Mouse (Mus musculus): Measurements from ENCODE around the gene Tspan4.

Gene Tspan4

DNA sequence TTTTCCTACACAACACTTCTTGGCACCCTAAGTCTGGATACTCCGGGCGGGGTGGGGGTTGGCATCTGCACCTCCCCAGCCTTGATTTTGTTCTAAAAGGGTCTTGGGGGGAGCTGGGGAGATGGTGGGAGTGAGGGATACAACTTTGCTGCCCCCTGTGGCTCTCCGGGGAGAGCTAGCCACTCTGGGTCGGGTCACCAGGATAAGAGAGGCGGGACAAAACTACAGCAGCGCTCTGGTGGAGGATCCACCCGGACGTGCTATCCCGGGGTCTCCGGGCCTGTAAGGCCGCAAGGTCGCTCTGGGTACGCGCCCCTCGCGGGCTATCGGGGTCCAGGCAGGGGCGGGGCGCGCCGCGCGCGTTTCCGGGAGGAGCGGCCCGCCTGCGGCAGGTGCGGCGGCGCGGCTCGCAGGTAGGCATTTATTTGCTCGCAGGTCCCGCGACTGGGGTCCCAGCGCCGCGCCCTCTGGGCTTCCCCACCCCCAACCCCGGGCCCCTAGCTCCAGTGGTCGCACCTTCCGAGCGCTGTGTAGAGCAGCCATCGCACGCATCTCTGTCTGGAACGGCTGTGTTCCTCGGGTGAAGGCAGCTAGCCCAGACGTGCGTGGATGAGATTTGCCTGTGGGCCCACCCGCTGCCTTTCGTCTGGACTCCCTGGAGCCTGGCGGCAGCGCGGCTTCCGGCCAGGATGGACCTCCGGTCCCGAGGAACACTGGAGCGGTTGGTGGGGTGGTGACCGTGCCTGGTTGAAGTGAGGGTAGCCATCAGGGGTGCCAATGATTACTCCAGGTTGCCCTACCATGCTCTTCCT, 13.3 kb upstream of the Tspan4 start:
- peak; percentile 61 to 71 for DNase-seq

DNA sequence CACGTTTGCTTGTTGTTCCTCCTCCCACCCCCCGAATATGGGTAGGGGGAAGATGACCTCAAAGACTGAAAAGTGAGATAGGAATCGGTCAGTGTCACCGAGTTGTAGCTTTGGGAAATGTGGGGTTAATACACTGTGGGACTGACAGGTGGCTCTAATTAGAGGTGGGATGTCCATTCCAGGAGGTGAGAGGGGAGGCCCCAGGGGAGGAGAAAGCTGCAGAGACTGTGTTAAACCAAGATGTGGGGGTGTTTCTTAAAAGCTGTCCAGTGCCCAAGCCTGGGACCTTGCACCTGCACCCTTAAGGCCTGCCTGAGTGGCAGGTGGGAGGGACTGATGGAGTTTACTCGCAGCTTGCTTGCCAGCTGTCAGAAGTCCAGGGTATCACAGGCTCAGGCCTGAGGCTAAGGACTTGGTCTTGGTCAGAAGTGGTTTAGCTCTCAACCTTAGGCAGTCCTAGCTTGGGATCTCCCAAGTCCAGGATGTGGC, 12.7 kb upstream of the Tspan4 start:
- peak; percentile 53 to 69 for DNase-seq

DNA sequence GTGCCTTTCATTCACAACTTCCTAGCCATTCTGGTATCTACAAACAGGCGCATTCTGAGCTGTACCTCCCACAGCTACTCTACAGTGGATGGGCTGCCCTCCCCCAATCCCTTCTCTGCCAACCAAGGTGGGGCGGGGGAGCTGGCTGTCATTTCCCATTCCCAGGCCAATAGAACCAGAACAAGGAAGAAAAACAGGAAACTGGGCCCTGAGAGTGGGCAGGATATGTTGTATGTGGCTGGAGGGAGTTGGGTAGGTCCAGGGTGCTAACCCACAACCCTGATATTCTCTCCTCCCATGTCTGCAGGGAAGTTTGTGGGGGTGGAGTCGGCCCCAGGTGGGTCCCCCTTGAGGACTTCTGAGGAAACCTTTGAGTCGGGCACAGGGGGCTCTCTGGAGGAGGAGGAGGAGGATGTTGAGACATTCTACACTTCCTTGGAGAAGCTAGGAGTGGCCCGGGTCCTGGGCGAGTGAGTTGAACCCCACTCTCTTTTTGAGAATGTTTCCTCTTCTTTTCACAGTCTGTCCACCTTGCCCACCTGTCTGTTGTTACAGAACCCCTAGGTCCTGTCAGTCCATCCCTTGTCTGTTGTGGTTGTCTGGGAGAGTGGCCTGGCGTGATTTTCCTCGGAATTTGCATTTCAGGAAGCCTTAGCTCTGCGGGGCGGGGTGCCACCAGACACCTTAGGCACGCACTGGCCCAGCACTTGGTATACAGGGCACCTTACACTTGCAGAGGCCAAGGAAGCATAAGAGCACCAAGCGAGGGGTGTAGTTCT, 11.0 kb upstream of the Tspan4 start:
- DNase-seq: peak; percentile 65 to 76

DNA sequence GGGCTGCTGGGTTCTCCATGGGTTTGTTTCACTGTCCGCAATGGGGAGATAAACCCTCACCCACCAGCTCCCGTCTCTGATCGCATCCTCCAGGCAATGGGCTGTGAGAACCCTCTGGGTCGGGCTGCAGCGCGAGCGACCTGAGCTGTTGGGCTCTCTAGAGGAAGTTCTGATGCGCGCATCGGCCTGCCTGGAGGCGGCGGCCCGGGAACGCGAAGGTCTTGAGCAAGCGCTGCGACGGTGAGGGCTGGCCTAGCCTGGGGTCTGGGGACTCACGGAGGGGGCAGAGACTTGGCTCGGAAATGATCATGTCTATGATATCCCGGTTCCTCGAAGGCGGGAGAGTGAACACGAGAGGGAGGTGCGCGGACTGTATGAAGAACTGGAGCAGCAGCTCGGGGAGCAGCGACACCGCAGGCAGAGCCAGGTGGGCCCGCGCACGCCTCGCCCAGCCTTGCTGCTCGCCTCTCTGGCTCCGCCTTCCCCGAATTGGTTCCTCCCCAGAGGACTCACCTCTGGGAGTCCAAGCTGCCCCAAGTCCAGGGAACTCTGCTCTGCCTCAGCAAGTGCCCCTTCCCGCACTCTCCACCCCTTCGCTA, 10.3 kb upstream of the Tspan4 start:
- peak; percentile 71 to 83 for DNase-seq

DNA sequence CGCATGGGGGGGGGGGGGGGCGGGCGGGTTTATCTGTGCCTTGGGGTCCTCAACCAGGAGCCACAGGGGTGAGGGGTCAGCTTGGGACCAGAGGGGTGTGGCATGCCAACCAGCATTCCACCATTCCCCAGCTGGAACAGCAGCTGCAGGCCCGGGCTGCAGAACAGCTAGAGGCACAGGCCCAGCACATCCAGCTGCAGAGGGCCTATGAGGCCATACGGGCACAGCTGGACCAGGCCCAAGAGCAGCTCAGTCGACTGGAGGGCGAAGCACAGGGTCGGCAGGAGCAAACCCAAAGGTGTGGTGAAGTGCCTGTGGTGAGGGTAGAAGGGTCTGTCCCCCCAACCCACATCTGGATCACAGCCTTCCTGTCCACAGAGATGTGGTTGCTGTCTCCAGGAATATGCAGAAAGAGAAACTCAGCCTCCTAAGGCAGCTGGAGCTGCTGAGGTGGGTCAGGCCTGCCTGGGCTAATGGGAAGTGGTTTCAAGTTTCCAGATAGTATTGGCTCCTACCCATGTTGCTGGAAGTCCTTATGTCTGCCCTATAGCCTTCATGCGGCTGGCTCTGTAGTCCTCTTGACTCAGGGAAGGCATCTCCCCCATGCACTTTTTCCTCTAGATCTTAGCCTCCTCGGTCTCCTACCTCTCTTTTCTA, 9.5 kb upstream of the Tspan4 start:
- DNase-seq: peak in 1 of 2 experiments; percentile 45

DNA sequence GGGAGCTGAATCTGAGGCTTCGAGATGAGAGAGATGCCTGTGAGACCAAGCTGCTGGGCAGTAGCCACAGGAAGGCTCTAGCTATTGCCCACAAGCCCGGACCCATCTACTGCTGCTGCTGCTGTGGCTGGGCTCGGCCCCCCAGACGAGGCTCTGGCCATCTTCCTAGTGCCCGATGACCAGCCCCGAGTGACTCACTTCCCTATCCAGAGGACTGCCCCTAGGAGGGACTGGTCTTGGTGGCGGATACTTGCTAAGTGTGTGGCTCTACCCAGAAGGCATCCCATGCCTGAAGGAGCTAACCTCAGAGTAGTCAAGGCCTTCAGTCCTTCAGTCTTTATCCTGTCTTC, 9.0 kb upstream of the Tspan4 start:
- peak in 1 of 2 experiments; percentile 24 for DNase-seq

DNA sequence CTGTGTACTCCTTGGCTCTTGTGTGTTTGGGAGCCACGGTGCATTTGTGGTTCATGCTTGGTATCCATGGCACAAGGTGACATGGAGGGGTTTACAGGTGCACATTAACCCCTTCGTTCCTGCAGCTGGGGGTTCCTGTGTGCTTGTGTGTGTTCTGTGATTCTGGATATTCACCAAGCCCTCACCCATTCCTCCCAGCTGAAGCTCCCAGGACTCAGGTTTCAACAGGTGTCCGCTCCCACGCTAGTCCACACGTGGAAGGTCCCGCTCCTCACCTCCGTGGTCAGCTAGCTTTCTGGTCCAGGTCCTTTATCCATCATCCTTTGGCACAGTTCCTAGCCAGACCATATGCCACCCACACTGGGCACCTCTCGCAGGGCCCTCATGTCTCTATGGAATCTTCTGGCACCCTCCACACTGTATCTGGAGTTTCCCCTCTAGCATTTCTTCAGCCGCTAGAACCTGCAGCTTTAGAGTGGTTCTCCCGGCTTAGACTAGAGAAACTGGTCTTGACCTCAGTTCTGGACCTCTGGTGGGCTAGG, 8.4 kb upstream of the Tspan4 start:
- no peak for DNase-seq

DNA sequence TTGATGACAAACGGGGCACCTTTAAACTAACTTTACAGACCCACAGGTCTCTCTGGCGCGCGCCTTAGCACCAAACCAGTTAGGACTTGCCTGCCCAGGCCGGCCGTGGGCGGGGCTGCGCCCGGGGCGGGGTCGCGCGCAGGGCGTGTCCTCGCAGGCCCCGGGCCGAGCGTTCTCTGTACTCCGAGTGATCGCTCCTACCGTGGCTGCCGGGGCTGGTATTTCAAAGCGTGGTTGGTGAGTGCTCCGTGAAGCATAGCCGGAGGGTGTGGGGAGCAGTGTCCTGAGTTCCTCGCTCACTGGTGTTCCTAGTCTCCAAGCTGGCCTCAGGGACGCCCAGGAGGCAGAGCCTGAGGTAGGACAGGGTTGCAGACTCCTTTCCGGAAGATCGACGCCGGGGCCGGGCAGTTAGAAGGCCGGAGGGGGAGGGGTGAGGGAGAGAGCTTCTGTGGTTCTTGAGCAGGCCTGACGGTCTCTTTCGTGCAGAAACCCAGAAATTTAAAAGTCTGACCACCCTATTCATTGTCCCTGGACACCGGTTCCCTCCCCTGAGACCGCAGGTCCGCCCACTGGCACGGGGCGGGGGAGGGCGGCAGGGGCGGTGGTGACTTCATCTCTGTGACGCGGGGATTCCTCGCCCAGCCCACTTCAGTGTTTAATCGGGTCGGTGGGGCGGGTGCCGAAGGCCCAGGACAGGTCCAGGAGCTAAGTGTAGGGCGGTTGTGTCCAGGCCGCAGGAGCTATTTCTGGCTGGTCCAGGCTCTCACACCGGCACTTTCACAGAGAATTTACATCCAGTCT, 7.6 kb upstream of the Tspan4 start, which contains the start of gene Cd151:
Gene Cd151 (plus strand): TSS at position 163 of the 801 bp plus-strand sequence.
- DNase-seq: peak; percentile 93 to 96

DNA sequence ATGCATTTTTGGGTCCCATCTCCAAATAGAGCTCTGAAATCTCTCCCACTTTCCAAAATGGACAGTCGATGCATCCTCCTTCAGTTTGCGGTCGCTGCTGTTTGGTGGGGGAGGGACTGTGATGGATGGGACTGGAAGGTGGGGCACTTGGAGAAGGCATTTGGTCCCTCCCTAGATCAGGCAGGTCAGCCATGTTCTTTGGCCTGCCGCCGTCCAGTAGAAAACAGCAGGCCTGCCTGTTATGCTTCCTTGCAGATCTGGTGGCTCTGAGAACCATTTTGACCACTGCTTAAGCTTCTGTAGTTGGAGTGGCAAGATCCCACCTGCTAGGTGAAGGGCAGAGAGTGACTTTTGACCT, 6.9 kb upstream of the Tspan4 start:
- peak; percentile 63 to 73 for DNase-seq

DNA sequence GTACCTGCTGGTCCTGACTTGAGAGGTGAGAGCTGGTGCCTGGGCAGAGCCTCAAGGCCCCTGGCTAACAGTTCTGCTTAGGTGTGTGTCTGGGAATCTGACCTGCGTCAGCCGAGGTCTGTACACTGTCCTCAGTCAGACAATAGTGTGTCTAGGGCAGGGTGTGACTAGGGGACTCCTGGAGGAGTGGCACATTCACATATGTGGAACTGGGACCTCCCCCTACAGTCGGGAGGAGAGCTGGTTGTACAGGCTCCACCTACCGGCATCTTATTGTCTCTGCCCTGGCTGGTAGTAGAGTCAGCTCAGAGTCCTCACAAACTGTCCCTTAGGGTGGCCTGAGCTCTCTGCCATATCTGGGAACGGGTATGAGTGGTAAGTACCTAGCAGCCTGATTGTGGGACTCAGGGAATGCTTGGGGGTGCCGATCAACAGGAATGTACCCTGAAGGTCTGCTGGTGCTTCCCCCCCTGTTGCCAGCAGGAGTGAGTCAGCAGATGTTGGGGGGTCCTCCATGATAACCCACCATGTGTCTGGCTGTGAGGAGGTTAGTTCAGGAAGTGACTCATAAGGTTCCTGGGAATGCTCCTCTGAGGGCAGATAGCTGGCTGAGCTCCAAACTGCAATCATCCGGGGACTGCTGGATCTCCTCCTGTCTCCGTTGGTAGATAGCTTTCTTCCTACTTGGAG, 6.4 kb upstream of the Tspan4 start:
- peak; percentile 72 to 85 for DNase-seq

DNA sequence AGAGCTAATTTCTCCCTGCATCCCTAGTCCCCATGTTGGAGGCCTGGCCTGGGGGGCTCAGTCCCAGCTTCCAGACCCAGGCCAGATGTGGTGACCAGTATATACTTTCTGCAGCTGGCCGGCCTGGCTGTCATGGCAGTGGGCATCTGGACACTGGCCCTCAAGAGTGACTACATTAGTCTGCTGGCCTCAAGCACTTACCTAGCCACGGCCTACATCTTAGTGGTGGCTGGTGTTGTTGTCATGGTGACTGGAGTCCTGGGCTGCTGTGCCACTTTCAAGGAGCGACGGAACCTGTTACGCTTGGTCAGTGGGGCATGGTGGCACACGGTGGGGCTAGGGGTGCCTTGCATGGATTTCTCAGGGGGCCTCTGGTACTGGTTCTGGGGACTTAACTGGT, 5.7 kb upstream of the Tspan4 start:
- peak in 1 of 2 experiments; percentile 39 for DNase-seq

DNA sequence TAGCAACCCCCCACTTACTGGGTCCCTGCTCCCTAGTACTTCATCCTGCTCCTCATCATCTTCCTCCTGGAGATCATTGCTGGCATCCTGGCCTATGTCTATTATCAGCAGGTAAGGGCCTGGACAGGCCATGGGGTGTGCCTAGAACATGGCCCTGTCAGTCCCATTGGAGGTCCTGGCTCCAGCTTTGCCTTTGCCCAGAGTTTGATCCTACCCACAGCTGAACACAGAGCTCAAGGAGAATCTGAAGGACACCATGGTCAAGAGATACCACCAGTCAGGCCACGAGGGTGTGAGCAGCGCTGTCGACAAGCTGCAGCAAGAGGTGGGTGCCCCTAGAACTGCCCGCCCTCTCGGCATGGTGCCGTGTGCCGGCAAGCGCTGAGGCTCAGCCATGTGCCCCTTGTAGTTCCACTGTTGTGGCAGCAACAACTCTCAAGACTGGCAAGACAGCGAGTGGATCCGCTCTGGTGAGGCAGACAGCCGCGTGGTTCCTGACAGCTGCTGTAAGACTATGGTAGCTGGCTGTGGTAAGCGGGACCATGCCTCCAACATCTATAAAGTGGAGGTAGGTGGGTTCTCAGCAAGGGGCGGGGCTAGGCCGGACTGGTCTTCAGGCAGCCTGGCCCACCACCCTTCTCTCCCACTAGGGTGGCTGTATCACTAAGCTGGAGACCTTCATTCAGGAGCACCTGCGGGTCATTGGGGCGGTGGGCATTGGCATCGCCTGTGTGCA, 5.0 kb upstream of the Tspan4 start:
- DNase-seq: no peak

DNA sequence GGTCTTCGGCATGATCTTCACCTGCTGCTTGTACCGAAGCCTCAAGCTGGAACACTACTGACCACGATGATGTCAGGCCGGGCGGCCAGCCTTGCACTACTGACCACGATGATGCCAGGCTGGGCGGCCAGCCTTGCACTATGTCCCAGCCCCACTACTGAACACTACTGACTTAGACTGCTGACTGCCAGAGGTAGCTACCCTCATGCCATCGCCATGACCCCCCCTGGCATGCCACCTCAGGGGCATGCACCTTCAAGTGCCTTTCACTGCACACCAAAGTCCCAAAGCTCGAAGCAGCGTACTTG, 4.4 kb upstream of the Tspan4 start:
- no peak for DNase-seq

DNA sequence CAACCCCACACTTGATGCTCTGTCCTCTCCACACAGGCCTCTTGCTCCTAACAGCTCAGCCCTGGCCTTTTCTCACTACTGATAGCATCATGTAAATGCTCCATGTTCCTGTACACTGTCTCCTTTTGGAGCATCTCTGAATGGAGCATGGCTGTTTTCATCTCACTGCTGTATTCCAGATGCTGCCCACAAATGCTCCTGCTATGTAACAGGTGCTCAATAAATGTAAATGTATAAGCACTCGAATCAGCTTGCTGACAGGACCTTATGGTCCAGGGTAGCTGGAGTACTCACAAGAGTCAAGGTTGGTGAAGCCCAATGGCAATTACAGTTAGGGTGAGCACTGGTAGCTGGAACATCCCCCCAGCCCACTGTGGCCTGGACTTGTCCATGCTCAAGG, 3.8 kb upstream of the Tspan4 start:
- no peak for DNase-seq

DNA sequence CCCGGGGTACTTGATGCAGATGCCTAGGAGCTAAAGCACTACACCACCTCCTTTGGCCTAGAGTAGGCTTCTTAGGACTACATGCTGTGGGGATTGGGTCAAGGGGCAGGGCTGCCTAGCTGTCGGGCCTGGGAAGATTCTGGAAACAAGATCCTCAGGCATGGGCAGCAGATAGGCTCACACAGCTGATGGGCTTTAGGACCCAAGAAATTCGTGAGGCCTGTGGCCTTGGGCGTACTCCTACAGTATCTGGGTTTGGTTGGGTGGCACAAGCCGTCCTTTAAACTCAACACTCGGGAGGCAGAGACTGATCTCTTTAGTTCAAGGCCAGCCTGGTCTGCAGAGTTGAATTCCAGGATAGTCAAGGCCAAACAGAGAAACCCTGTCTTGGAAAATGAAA, 2.8 kb upstream of the Tspan4 start:
- no peak for DNase-seq

DNA sequence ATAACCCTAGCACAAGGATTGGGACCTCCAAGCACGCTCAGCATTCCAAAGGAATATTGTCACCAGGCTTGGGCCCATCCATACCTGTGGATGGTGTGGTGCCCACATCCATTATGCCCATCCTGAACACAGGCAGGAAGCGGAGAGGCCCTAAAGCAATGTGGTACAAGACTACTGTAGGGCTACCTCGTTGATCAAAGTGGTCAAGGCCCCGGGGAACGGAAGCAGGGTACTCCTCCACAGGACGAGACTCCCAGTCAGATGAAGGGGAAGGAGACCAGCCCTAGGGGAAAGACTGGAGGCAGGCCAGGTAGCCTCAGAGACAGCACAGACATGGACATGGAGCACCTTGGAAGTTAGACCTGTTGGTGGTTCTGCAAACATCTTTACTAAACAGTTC, 2.3 kb upstream of the Tspan4 start:
- DNase-seq: no peak

DNA sequence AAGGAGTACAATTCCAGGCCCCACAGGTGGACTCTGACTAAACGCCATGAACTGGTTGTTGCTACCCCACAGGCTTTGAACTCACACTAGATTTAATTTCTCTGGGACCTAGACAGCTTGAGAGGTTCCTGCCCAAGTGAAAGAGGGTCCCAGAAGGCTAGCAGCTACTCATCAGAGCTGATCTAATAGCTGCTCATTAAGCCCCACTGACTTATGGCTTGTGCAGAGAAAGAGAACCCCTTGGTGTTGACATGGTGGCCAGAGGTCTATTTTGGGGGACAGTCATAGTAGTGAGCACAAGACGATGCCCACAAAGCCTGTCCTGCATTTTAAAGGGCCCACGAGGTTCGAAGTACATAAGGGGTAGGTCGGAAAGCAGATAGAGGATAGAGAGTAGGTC, 880 bp upstream of the Tspan4 start:
- no peak for DNase-seq

DNA sequence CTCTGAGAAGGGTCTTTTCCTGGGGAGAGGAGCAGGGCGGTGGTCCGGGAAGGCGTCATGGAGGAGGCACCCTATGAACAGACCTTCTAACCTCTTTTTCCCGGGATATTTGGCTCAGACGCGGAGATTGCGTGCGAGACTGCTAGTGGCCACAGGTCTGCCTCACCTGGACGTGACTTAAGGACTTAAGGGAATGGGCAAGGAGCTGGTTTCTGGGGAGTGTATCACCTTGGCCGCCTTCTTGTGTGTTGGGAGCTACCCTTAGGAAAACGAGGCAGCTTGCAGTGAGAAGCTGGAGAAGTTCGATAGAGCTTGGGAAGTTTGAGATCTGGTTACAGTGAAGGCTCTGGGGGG, 742 bp downstream of the Tspan4 start:
- no peak for DNase-seq

DNA sequence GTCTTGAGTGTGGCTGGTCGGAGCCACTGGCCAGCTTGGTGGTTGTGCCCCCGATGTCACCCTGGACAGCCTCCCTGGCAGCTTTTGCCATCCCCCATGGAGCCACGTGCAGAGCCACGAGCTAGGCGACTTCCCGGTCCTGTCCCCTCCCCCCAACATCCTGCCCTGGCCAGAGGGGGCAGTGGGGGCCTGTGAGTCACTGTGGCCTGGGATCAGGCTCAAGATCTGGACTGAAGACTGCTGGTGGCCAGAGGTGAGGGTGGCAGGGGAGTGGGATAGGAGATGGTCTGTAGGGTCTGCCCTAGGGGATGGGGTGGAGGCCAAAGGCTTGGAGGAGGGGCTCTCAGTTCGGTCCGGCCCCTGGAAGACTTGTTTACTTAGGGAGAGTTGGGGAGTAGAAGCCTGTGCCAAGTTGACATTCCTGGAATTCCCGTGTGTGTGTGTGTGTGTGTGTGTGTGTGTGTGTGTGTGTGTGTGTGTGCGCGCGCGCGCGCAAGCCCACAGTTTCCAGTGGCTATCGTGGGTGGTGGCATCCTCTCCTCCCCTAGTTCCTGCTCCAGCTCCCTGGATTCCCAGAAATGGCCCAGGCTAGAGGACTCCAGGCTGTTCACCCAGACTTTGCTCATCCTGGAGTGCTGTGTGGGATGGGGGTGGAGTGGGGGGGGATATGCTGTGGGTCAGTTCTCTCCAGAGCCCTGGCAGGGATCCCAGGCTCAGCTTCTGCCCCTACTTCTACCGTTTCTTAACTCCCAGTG, 1.4 kb downstream of the Tspan4 start:
- DNase-seq: peak; percentile 87 to 93

DNA sequence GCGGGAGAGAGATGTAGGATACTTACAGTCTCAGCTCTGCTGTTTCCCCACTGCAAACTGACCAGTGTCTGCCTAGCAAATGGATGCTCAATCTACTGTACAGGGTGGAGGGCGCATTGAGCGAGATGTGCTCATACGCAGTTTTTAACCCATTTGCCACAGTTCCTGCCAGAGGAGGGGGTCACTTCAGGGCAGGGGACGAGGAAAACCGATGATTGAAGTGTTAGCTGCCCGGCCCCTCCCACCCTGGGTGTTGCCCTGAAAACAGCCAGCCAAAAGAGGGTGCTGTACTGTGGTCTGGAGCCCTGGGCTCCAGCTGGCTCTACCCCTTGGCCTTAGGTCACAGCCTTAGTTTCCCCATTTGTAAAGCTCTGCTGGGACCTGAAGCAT, 1.9 kb downstream of the Tspan4 start:
- DNase-seq: no peak
